Mouse (Mus musculus): ENCODE measurements at regions not wholly inside any gene's neighbourhood (a gene's known extent, or its start where the extent isn't known, plus 50 kb on each side); places are given as distances from the start of the nearest gene placed in this dataset.
"Not testable (repeated sequence)": the region's sequence is repeated elsewhere in the genome, so short reads cannot be mapped to it uniquely, and the experiment has no call there.

- in situ Hi-C loops (cut with MboI, MseI) = loop anchor here (25.0 kb wide), 4 partner anchors 190 to 440 kb away; no protein-coding TSS in a partner anchor
These were observed 102.0 kb downstream of the Dad1 start for GRCm38 (mm10) chr14:54151921-54152320.

GRCm38 (mm10) chr14:54151272-54151671, 102.6 kb downstream of the Dad1 start:
- in situ Hi-C loops (cut with MboI, MseI) = loop anchor here (25.0 kb wide), 4 partner anchors 189 to 439 kb away; no protein-coding TSS in a partner anchor

GRCm38 (mm10) chr14:54150221-54150620, 103.7 kb downstream of the Dad1 start:
- in situ Hi-C loops (cut with MboI, MseI) = loop anchor here (25.0 kb wide), 4 partner anchors 188 to 438 kb away; no protein-coding TSS in a partner anchor

GRCm38 (mm10) chr14:54148626-54149025, 105.3 kb downstream of the Dad1 start:
- in situ Hi-C loops (cut with MboI, MseI) = no loop called here

- in situ Hi-C loops (cut with MboI, MseI) = no loop called here
These were observed 105.8 kb downstream of the Dad1 start for GRCm38 (mm10) chr14:54148121-54148520.

- in situ Hi-C loops (cut with MboI, MseI) = no loop called here
These were observed 106.4 kb downstream of the Dad1 start for GRCm38 (mm10) chr14:54147546-54147945.

GRCm38 (mm10) chr14:54145743-54146741, 107.9 kb downstream of the Dad1 start:
- in situ Hi-C loops (cut with MboI, MseI) = no loop called here

- in situ Hi-C loops (cut with MboI, MseI) = no loop called here
These were observed 110.1 kb downstream of the Dad1 start for GRCm38 (mm10) chr14:54143828-54144227.

GRCm38 (mm10) chr14:54138288-54138687, 115.6 kb downstream of the Dad1 start:
- in situ Hi-C loops (cut with MboI, MseI) = no loop called here

- in situ Hi-C loops (cut with MboI, MseI) = no loop called here
These were observed 117.4 kb downstream of the Dad1 start for GRCm38 (mm10) chr14:54136538-54136937.

GRCm38 (mm10) chr14:54128334-54128733, 125.6 kb downstream of the Dad1 start:
- in situ Hi-C loops (cut with MboI, MseI) = no loop called here

GRCm38 (mm10) chr14:54125510-54125909, 128.4 kb downstream of the Dad1 start:
- in situ Hi-C loops (cut with MboI, MseI) = no loop called here

GRCm38 (mm10) chr14:54121973-54122372, 131.9 kb downstream of the Dad1 start:
- in situ Hi-C loops (cut with MboI, MseI) = no loop called here

- in situ Hi-C loops (cut with MboI, MseI) = no loop called here
These were observed 132.6 kb downstream of the Dad1 start for GRCm38 (mm10) chr14:54121340-54121739.

GRCm38 (mm10) chr14:54120194-54120593, 133.7 kb downstream of the Dad1 start:
- in situ Hi-C loops (cut with MboI, MseI) = no loop called here

- in situ Hi-C loops (cut with MboI, MseI) = not testable (repeated sequence)
These were observed 136.3 kb downstream of the Dad1 start for GRCm38 (mm10) chr14:54117607-54118006.

GRCm38 (mm10) chr14:54113216-54113615, 140.7 kb downstream of the Dad1 start:
- in situ Hi-C loops (cut with MboI, MseI) = no loop called here

- in situ Hi-C loops (cut with MboI, MseI) = no loop called here
These were observed 142.9 kb downstream of the Dad1 start for GRCm38 (mm10) chr14:54110971-54111370.

GRCm38 (mm10) chr14:54109129-54109528, 144.8 kb downstream of the Dad1 start:
- in situ Hi-C loops (cut with MboI, MseI) = no loop called here

- in situ Hi-C loops (cut with MboI, MseI) = no loop called here
These were observed 145.4 kb downstream of the Dad1 start for GRCm38 (mm10) chr14:54108311-54109074.

GRCm38 (mm10) chr14:54107204-54107796, 146.6 kb downstream of the Dad1 start:
- in situ Hi-C loops (cut with MboI, MseI) = no loop called here

GRCm38 (mm10) chr14:54104243-54104642, 149.7 kb downstream of the Dad1 start:
- in situ Hi-C loops (cut with MboI, MseI) = no loop called here
